Mouse (Mus musculus) brain, embryonic 14.5 days (tissue): ENCODE measurements at regions not wholly inside any gene's neighbourhood (a gene's known extent, or its start where the extent isn't known, plus 50 kb on each side); places are given as distances from the start of the nearest gene placed in this dataset.

Experiments
- CTCF ChIP-seq: fragments of 200-500 bp; IDR thresholded peaks from 2 replicates; pipeline ENCODE4 v1.5.1; 2012; ENCODE audit warnings: inconsistent platforms, mild to moderate bottlenecking, moderate library complexity, borderline replicate concordance; ENCODE audit not compliant: insufficient read depth, insufficient read length; ENCODE audit errors: extremely low read depth
- POLR2A ChIP-seq: fragments of 200-500 bp; IDR thresholded peaks from 2 replicates; pipeline ENCODE4 v1.6.1; 2012; ENCODE audit warnings: mild to moderate bottlenecking, inconsistent platforms, borderline replicate concordance; ENCODE audit not compliant: poor library complexity, insufficient read depth, insufficient read length, severe bottlenecking; ENCODE audit errors: extremely low read depth

- no peak for TF ChIP-seq CTCF
- TF ChIP-seq POLR2A: no peak
Observed at GRCm38 (mm10) chr13:8139396-8139795, 63.3 kb upstream of the Adarb2 start.
